Mouse (Mus musculus) midbrain, embryonic 13.5 days (tissue): ENCODE measurements around the gene Hsd17b13. TPM values are rescaled to one million over a fixed set of nuclear protein-coding genes. Genes with fewer than 3 reads are reported as not detected.
"Not testable (repeated sequence)": the region's sequence is repeated elsewhere in the genome, so short reads cannot be mapped to it uniquely, and the experiment has no call there.

Source experiments
- ATAC-seq: fragments of 200-750 bp; cut with Nextera tagmentation; 2 replicates; pipeline ENCODE4 v1.8.0; 2017; ENCODE audit warnings: mild to moderate bottlenecking, moderate TSS enrichment, moderate library complexity
- H3K27ac ChIP-seq: fragments of 300-500 bp; sonication (generic); 2 replicates; pipeline ENCODE4 v1.5.1; 2015; ENCODE audit warnings: inconsistent platforms, mild to moderate bottlenecking, moderate library complexity
- H3K27me3 ChIP-seq: fragments of 300-500 bp; sonication (generic); 2 replicates; pipeline ENCODE4 v1.6.1; 2015; ENCODE audit warnings: mild to moderate bottlenecking, inconsistent platforms
- H3K36me3 ChIP-seq: fragments of 300-500 bp; sonication (generic); 2 replicates; pipeline ENCODE4 v1.6.1; 2015; ENCODE audit warnings: mild to moderate bottlenecking, inconsistent platforms
- H3K4me1 ChIP-seq: fragments of 300-500 bp; sonication (generic); replicated peaks from 2 replicates; pipeline ENCODE4 v1.6.1; 2015; ENCODE audit warnings: inconsistent platforms
- H3K4me2 ChIP-seq: fragments of 300-500 bp; sonication (generic); replicated peaks from 2 replicates; pipeline ENCODE4 v1.6.1; 2015; ENCODE audit warnings: moderate library complexity, mild to moderate bottlenecking, inconsistent platforms
- H3K4me3 ChIP-seq: fragments of 300-500 bp; sonication (generic); replicated peaks from 2 replicates; pipeline ENCODE4 v1.5.1; 2015; ENCODE audit warnings: mild to moderate bottlenecking, inconsistent platforms
- H3K9ac ChIP-seq: fragments of 300-500 bp; sonication (generic); replicated peaks from 2 replicates; pipeline ENCODE4 v1.6.1; 2015; ENCODE audit warnings: mild to moderate bottlenecking, inconsistent platforms
- H3K9me3 ChIP-seq: fragments of 300-500 bp; sonication (generic); 2 replicates; pipeline ENCODE4 v1.6.1; 2016; ENCODE audit warnings: mild to moderate bottlenecking, inconsistent platforms
- WGBS: fragments of 180-500 bp; shearing (Covaris S2); methylation state at CpG from one replicate; pipeline ENCODE4 v1.1.7; 2015; 5-methylcytosine and 5-hydroxymethylcytosine counted together
- polyA plus RNA-seq: library from polyadenylated mRNA; unstranded; fragments of >200 nt; fragmentation: Nextera tagmentation; extraction: Ambion mirVana; gene quantifications from 2 replicates; pipeline ENCODE4 v1.2.1, GENCODE M21; 2015

Hsd17b13 gene
- not detected in 2 replicates for polyA plus RNA-seq

GRCm38 (mm10) chr5:103977297-103977696 lies at the start of gene Hsd17b13:
Gene Hsd17b13, minus strand, starts transcription at chr5:103977410.
- ATAC-seq: no peak
- H3K36me3 ChIP-seq: no peaks in the 10 kb centered on the region
- H3K4me2 ChIP-seq: no peak within 1 kb of the TSS
- H3K4me3 ChIP-seq: no peak within 1 kb of the TSS
- WGBS: 90% methylated on average over 4 of the region's 4 CpGs
- no peaks in the 10 kb centered on the region for H3K9me3 ChIP-seq
- H3K27me3 ChIP-seq: no peaks in the 10 kb centered on the region
- no peak within 1 kb of the TSS for H3K9ac ChIP-seq
- H3K4me1 ChIP-seq: no peaks in the 10 kb centered on the region
- H3K27ac ChIP-seq: no peak within 1 kb of the TSS

- Histone ChIP-seq H3K36me3 (no peaks in the 10 kb centered on the region), H3K27me3 (peaks cover 19% of the 10 kb centered on the region), H3K27ac (no peak overlapping the region), H3K4me3 (no peak overlapping the region), H3K4me1 (peaks cover 8% of the 10 kb centered on the region), H3K9ac (no peak overlapping the region), H3K9me3 (no peaks in the 10 kb centered on the region), H3K4me2 (no peak overlapping the region)
- 49% methylated on average over 17 of the region's 17 CpGs for WGBS
- ATAC-seq: no peak
Measured at GRCm38 (mm10) chr5:104025245-104025854, 48.1 kb upstream of the Hsd17b13 start.

- Histone ChIP-seq H3K4me1 (peaks cover 8% of the 10 kb centered on the region), H3K9ac (no peak overlapping the region), H3K4me3 (no peak overlapping the region), H3K27me3 (peaks cover 19% of the 10 kb centered on the region), H3K4me2 (no peak overlapping the region), H3K9me3 (no peaks in the 10 kb centered on the region), H3K36me3 (no peaks in the 10 kb centered on the region), H3K27ac (no peak overlapping the region)
- ATAC-seq: no peak
- 73% methylated on average over 11 of the region's 11 CpGs for WGBS
Measured at GRCm38 (mm10) chr5:104024762-104025161, 47.6 kb upstream of the Hsd17b13 start.

GRCm38 (mm10) chr5:104024193-104024592 lies 47.0 kb upstream of the Hsd17b13 start:
- not testable (repeated sequence) for H3K4me3 ChIP-seq, ATAC-seq, H3K4me1 ChIP-seq, H3K4me2 ChIP-seq, H3K36me3 ChIP-seq, H3K9me3 ChIP-seq, H3K27ac ChIP-seq, H3K9ac ChIP-seq
- peaks cover 19% of the 10 kb centered on the region for H3K27me3 ChIP-seq
- WGBS: 87% methylated on average over 5 of the region's 5 CpGs

GRCm38 (mm10) chr5:104023289-104024020 lies 46.2 kb upstream of the Hsd17b13 start:
- H3K27me3 ChIP-seq: peaks cover 19% of the 10 kb centered on the region
- H3K4me3 ChIP-seq: no peak overlapping the region
- no peak overlapping the region for H3K4me2 ChIP-seq
- H3K9me3 ChIP-seq: no peaks in the 10 kb centered on the region
- no peak overlapping the region for H3K27ac ChIP-seq
- no peak for ATAC-seq
- no peaks in the 10 kb centered on the region for H3K36me3 ChIP-seq
- H3K9ac ChIP-seq: no peak overlapping the region
- peaks cover 8% of the 10 kb centered on the region for H3K4me1 ChIP-seq
- 70% methylated on average over 8 of the region's 8 CpGs for WGBS

GRCm38 (mm10) chr5:104022558-104022957 lies 45.3 kb upstream of the Hsd17b13 start:
- 38% methylated on average over 5 of the region's 5 CpGs for WGBS
- no peak for ATAC-seq

GRCm38 (mm10) chr5:104021597-104022378 lies 44.6 kb upstream of the Hsd17b13 start, which contains the start of gene Hsd17b11:
Gene Hsd17b11, minus strand, starts transcription at chr5:104021919.
- no peaks in the 10 kb centered on the region for H3K9me3 ChIP-seq
- under 1% methylated on average over 31 of the region's 31 CpGs for WGBS
- H3K4me3 ChIP-seq: peak within 1 kb of the TSS; percentile 51
- peaks cover 19% of the 10 kb centered on the region for H3K27me3 ChIP-seq
- ATAC-seq: peak; percentile 81
- H3K4me1 ChIP-seq: peaks cover 8% of the 10 kb centered on the region
- no peak within 1 kb of the TSS for H3K27ac ChIP-seq
- H3K36me3 ChIP-seq: no peaks in the 10 kb centered on the region
- peak within 1 kb of the TSS; percentile 79 for H3K4me2 ChIP-seq
- H3K9ac ChIP-seq: peak within 1 kb of the TSS; percentile 72

More at GRCm38 (mm10) chr5:104022558-104022957, 45.3 kb upstream of the Hsd17b13 start:
- Histone ChIP-seq H3K4me1 (peaks cover 8% of the 10 kb centered on the region), H3K27ac (no peak overlapping the region), H3K4me2 (peak overlapping the region; percentile 79), H3K4me3 (no peak overlapping the region), H3K36me3 (no peaks in the 10 kb centered on the region), H3K27me3 (peaks cover 19% of the 10 kb centered on the region), H3K9me3 (no peaks in the 10 kb centered on the region), H3K9ac (no peak overlapping the region)

- no peaks in the 10 kb centered on the region for H3K36me3 ChIP-seq
- H3K4me2 ChIP-seq: no peak overlapping the region
- no peaks in the 10 kb centered on the region for H3K4me1 ChIP-seq
- no peaks in the 10 kb centered on the region for H3K27me3 ChIP-seq
- H3K9ac ChIP-seq: no peak overlapping the region
- ATAC-seq: no peak
- no peak overlapping the region for H3K27ac ChIP-seq
- no peaks in the 10 kb centered on the region for H3K9me3 ChIP-seq
- no peak overlapping the region for H3K4me3 ChIP-seq
Measured at GRCm38 (mm10) chr5:104011419-104011818, 34.2 kb upstream of the Hsd17b13 start.

- Histone ChIP-seq H3K4me3 (no peak overlapping the region), H3K27ac (no peak overlapping the region), H3K9me3 (no peaks in the 10 kb centered on the region), H3K4me1 (no peaks in the 10 kb centered on the region), H3K36me3 (no peaks in the 10 kb centered on the region), H3K27me3 (no peaks in the 10 kb centered on the region), H3K4me2 (no peak overlapping the region), H3K9ac (no peak overlapping the region)
- WGBS: 94% methylated on average over 7 of the region's 7 CpGs
- ATAC-seq: no peak
Measured at GRCm38 (mm10) chr5:104010261-104010660, 33.1 kb upstream of the Hsd17b13 start.

GRCm38 (mm10) chr5:104009421-104009820 lies 32.2 kb upstream of the Hsd17b13 start:
- 93% methylated on average over 3 of the region's 3 CpGs for whole genome bisulfite sequencing
- no peaks in the 10 kb centered on the region for H3K36me3 ChIP-seq
- H3K4me3 ChIP-seq: no peak overlapping the region
- H3K4me2 ChIP-seq: no peak overlapping the region
- no peaks in the 10 kb centered on the region for H3K4me1 ChIP-seq
- H3K27me3 ChIP-seq: no peaks in the 10 kb centered on the region
- no peak for ATAC-seq
- no peak overlapping the region for H3K9ac ChIP-seq
- no peak overlapping the region for H3K27ac ChIP-seq
- H3K9me3 ChIP-seq: no peaks in the 10 kb centered on the region

- Histone ChIP-seq H3K36me3 (no peaks in the 10 kb centered on the region), H3K9ac (no peak overlapping the region), H3K4me2 (no peak overlapping the region), H3K4me1 (peaks cover 5% of the 10 kb centered on the region), H3K27ac (no peak overlapping the region), H3K4me3 (no peak overlapping the region), H3K27me3 (0 out of 2 replicates have a peak, but pooled peaks cover 3% of the 10 kb centered on the region), H3K9me3 (no peaks in the 10 kb centered on the region)
- no peak for ATAC-seq
- WGBS: 75% methylated on average over 5 of the region's 5 CpGs
Measured at GRCm38 (mm10) chr5:104007801-104008200, 30.6 kb upstream of the Hsd17b13 start.

GRCm38 (mm10) chr5:104006811-104007210 lies 29.6 kb upstream of the Hsd17b13 start:
- H3K27me3 ChIP-seq: 0 out of 2 replicates have a peak, but pooled peaks cover 3% of the 10 kb centered on the region
- no peaks in the 10 kb centered on the region for H3K9me3 ChIP-seq
- no peak overlapping the region for H3K9ac ChIP-seq
- H3K27ac ChIP-seq: no peak overlapping the region
- WGBS: 84% methylated on average over 3 of the region's 3 CpGs
- H3K4me2 ChIP-seq: no peak overlapping the region
- no peaks in the 10 kb centered on the region for H3K36me3 ChIP-seq
- ATAC-seq: no peak
- H3K4me3 ChIP-seq: no peak overlapping the region
- peaks cover 11% of the 10 kb centered on the region for H3K4me1 ChIP-seq
